ENCODE assay signal across 28 mouse cellular contexts in genomic region chr8:105555230-105555629, GRCm38 (mm10). TPM values are rescaled to one million over a fixed set of nuclear protein-coding genes. Genes with fewer than 3 reads are reported as not detected.
DNase-seq lines count a peak whose midpoint lies in the region; ATAC-seq and TF ChIP-seq lines count a peak whose summit lies in the region.
"Had no signal": no experiment of that assay in that cellular context is flagged by ENCODE, and none has a peak within 500 bp of the region (broad histone marks: within the 10 kb centered on the region; RNA-seq: fewer than 3 reads in every experiment).

No protein-coding gene starts in this region.

- H3K36me3 ChIP-seq in hindbrain, embryonic 15.5 days = peaks cover 4% of the 10 kb centered on the region
- H3K36me3 ChIP-seq in hindbrain, embryonic 13.5 days = peaks cover 21% of the 10 kb centered on the region
- H3K36me3 ChIP-seq in lung, postnatal 0 days (ENCODE audit: insufficient read depth, low read length) = no peaks in the 10 kb centered on the region
- H3K36me3 ChIP-seq in stomach, postnatal 0 days (ENCODE audit: control insufficient read depth, insufficient read depth, low read length) = no peaks in the 10 kb centered on the region
- H3K36me3 ChIP-seq: embryonic facial prominence, embryonic 12.5 days had no signal

- H3K27me3 ChIP-seq in hindbrain, embryonic 15.5 days = no peaks in the 10 kb centered on the region
- H3K27me3 ChIP-seq in hindbrain, embryonic 13.5 days = no peaks in the 10 kb centered on the region
- H3K27me3 ChIP-seq in lung, postnatal 0 days (replicated peaks; ENCODE audit: insufficient read depth, low read length) = no peaks in the 10 kb centered on the region
- no peaks in the 10 kb centered on the region for H3K27me3 ChIP-seq in stomach, postnatal 0 days (ENCODE audit: control insufficient read depth, insufficient read depth, low read length)
- H3K27me3 ChIP-seq in cerebellum, adult 2 months (ENCODE audit: control insufficient read depth, insufficient read depth, low read length) = no peaks in the 10 kb centered on the region
- H3K27me3 ChIP-seq: embryonic facial prominence, embryonic 12.5 days; forebrain, embryonic 15.5 days; hindbrain, embryonic 12.5 days; liver, embryonic 13.5 days; midbrain, embryonic 15.5 days had no signal

- no peak for TF ChIP-seq EP300 in lung, postnatal 0 days (IDR thresholded peaks at IDR 0.05)
- TF ChIP-seq EP300 in stomach, postnatal 0 days (optimal IDR thresholded peaks at IDR 0.05) = no peak

- DNase-seq in lung, postnatal 0 days (ENCODE audit: low spot score) = no peak
- DNase-seq in lung, adult 2 months = no peak
- DNase-seq in R1 (ENCODE audit: low read depth, low spot score) = peak; percentile 77
- no peak for DNase-seq in stomach, postnatal 0 days (ENCODE audit: low spot score)
- DNase-seq in cerebellum, adult 2 months = no peak
- DNase-seq: adrenal gland, postnatal 25 days; cerebellum, adult 18-20 months; cerebellum, postnatal 14 days; gastrocnemius, adult 2 months; gastrocnemius, postnatal 36 days; kidney, postnatal 4 days; left cerebral cortex, postnatal 4 days; liver, embryonic 13.5 days; lung, embryonic 14.5 days; right cerebral cortex, adult 18-20 months; spleen, adult 18-20 months; thymus, adult 2 months; thymus, postnatal 36 days had no signal

- H3K9me3 ChIP-seq in hindbrain, embryonic 15.5 days = no peaks in the 10 kb centered on the region
- H3K9me3 ChIP-seq in hindbrain, embryonic 13.5 days = no peaks in the 10 kb centered on the region
- H3K9me3 ChIP-seq in lung, postnatal 0 days (ENCODE audit: low read length) = no peaks in the 10 kb centered on the region
- H3K9me3 ChIP-seq in stomach, postnatal 0 days (ENCODE audit: control insufficient read depth, low read length) = no peaks in the 10 kb centered on the region
- H3K9me3 ChIP-seq: embryonic facial prominence, embryonic 12.5 days; forebrain, embryonic 15.5 days; G1E; hindbrain, embryonic 12.5 days; liver, embryonic 13.5 days; midbrain, embryonic 10.5 days; midbrain, embryonic 15.5 days had no signal

- no peak overlapping the region for H3K4me3 ChIP-seq in hindbrain, embryonic 15.5 days
- no peak overlapping the region for H3K4me3 ChIP-seq in hindbrain, embryonic 13.5 days
- H3K4me3 ChIP-seq in lung, postnatal 0 days (ENCODE audit: low read depth, low read length) = no peak overlapping the region
- no peak overlapping the region for H3K4me3 ChIP-seq in lung, adult 2 months (replicated peaks; ENCODE audit: extremely low read depth, low read depth, low read length)
- no peak overlapping the region for H3K4me3 ChIP-seq in stomach, postnatal 0 days (ENCODE audit: low read depth, low read length)
- no peak overlapping the region for H3K4me3 ChIP-seq in cerebellum, adult 2 months (replicated peaks; ENCODE audit: insufficient read depth, low read depth, low read length)
- H3K4me3 ChIP-seq: embryonic facial prominence, embryonic 12.5 days; forebrain, embryonic 15.5 days; gastrocnemius, adult 2 months; hindbrain, embryonic 12.5 days; liver, embryonic 13.5 days; midbrain, embryonic 10.5 days; midbrain, embryonic 15.5 days had no signal

- WGBS in hindbrain, embryonic 15.5 days = 64% methylated on average over 3 of the region's 3 CpGs
- WGBS in hindbrain, embryonic 13.5 days = 66% methylated on average over 3 of the region's 3 CpGs
- WGBS in lung, postnatal 0 days = 76% methylated on average over 3 of the region's 3 CpGs
- WGBS in lung, adult 2 months = 81% methylated on average over 3 of the region's 3 CpGs
- 78% methylated on average over 3 of the region's 3 CpGs for WGBS in stomach, postnatal 0 days
- WGBS in cerebellum, adult 2 months = 74% methylated on average over 3 of the region's 3 CpGs

- TF ChIP-seq POLR2A in lung, adult 2 months (IDR thresholded peaks at IDR 0.05; ENCODE audit: borderline replicate concordance, extremely low read depth, low read depth, low read length) = no peak
- TF ChIP-seq POLR2A in cerebellum, adult 2 months (IDR thresholded peaks at IDR 0.05; ENCODE audit: borderline replicate concordance, insufficient read depth, low read length) = no peak

- ATAC-seq in hindbrain, embryonic 15.5 days (ENCODE audit: low FRiP score, low read depth) = peak; percentile 36; the same call in 1 of the 2 replicates
- ATAC-seq in hindbrain, embryonic 13.5 days (ENCODE audit: low FRiP score) = no peak
- peak; percentile 24; the same call in 1 of the 2 replicates for ATAC-seq in lung, postnatal 0 days
- ATAC-seq in stomach, postnatal 0 days (ENCODE audit: low FRiP score, low TSS enrichment) = peak; percentile 40; the same call in 1 of the 2 replicates
- ATAC-seq: CD4-positive, CD25-positive, alpha-beta regulatory T cell, adult 4 months; forebrain, embryonic 15.5 days; inflammation-experienced regulatory T-cells, adult 6 months; midbrain, embryonic 15.5 days had no signal

- H3K27ac ChIP-seq in hindbrain, embryonic 15.5 days (replicated peaks) = no peak overlapping the region
- no peak overlapping the region for H3K27ac ChIP-seq in hindbrain, embryonic 13.5 days
- H3K27ac ChIP-seq in lung, postnatal 0 days (ENCODE audit: low read length) = no peak overlapping the region
- no peak overlapping the region for H3K27ac ChIP-seq in stomach, postnatal 0 days (replicated peaks)
- H3K27ac ChIP-seq in cerebellum, adult 2 months (ENCODE audit: insufficient read depth, low read length) = no peak overlapping the region
- H3K27ac ChIP-seq: embryonic facial prominence, embryonic 12.5 days; forebrain, embryonic 15.5 days; gastrocnemius, adult 2 months; hindbrain, embryonic 12.5 days; liver, embryonic 13.5 days; midbrain, embryonic 10.5 days; midbrain, embryonic 15.5 days had no signal

- TF ChIP-seq CTCF in lung, postnatal 0 days (IDR thresholded peaks at IDR 0.05) = no peak
- no peak for TF ChIP-seq CTCF in lung, adult 2 months (IDR thresholded peaks at IDR 0.05; ENCODE audit: insufficient read depth, low read length)
- no peak for TF ChIP-seq CTCF in stomach, postnatal 0 days (IDR thresholded peaks at IDR 0.05; ENCODE audit: low read depth)
- no peak for TF ChIP-seq CTCF in cerebellum, adult 2 months (IDR thresholded peaks at IDR 0.05; ENCODE audit: borderline replicate concordance, insufficient read depth, low read depth, low read length)

- no peaks in the 10 kb centered on the region for H3K4me1 ChIP-seq in hindbrain, embryonic 15.5 days (replicated peaks)
- no peaks in the 10 kb centered on the region for H3K4me1 ChIP-seq in hindbrain, embryonic 13.5 days (replicated peaks)
- no peaks in the 10 kb centered on the region for H3K4me1 ChIP-seq in lung, postnatal 0 days (ENCODE audit: insufficient read depth, low read depth, low read length)
- peaks cover 4% of the 10 kb centered on the region for H3K4me1 ChIP-seq in lung, adult 2 months (ENCODE audit: control insufficient read depth, insufficient read depth, low read length)
- no peaks in the 10 kb centered on the region for H3K4me1 ChIP-seq in stomach, postnatal 0 days (replicated peaks; ENCODE audit: control insufficient read depth, insufficient read depth)
- peaks cover 6% of the 10 kb centered on the region; the same call in 1 of the 2 replicates for H3K4me1 ChIP-seq in cerebellum, adult 2 months (ENCODE audit: control insufficient read depth, insufficient read depth, low read length)
- H3K4me1 ChIP-seq: embryonic facial prominence, embryonic 12.5 days; forebrain, embryonic 15.5 days; hindbrain, embryonic 12.5 days; midbrain, embryonic 10.5 days; midbrain, embryonic 15.5 days had no signal

- no peak overlapping the region for H3K4me2 ChIP-seq in hindbrain, embryonic 15.5 days
- H3K4me2 ChIP-seq in hindbrain, embryonic 13.5 days = no peak overlapping the region
- H3K4me2 ChIP-seq in lung, postnatal 0 days (replicated peaks; ENCODE audit: low read depth, low read length) = no peak overlapping the region
- no peak overlapping the region for H3K4me2 ChIP-seq in stomach, postnatal 0 days (replicated peaks; ENCODE audit: low read depth)
- H3K4me2 ChIP-seq: embryonic facial prominence, embryonic 12.5 days; forebrain, embryonic 15.5 days; hindbrain, embryonic 12.5 days; liver, embryonic 13.5 days; lung, embryonic 14.5 days; midbrain, embryonic 15.5 days had no signal

- H3K9ac ChIP-seq in hindbrain, embryonic 15.5 days = no peak overlapping the region
- no peak overlapping the region for H3K9ac ChIP-seq in hindbrain, embryonic 13.5 days
- no peak overlapping the region for H3K9ac ChIP-seq in lung, postnatal 0 days (replicated peaks; ENCODE audit: low read depth)
- H3K9ac ChIP-seq in stomach, postnatal 0 days (ENCODE audit: low read length) = no peak overlapping the region
- H3K9ac ChIP-seq: embryonic facial prominence, embryonic 12.5 days; forebrain, embryonic 15.5 days; hindbrain, embryonic 12.5 days; liver, embryonic 13.5 days; lung, embryonic 14.5 days; midbrain, embryonic 15.5 days had no signal

RNA-seq across cellular contexts. Expression of gene Atp6v0d1, which starts 10.6 kb away (rescaled TPM):
- polyA plus RNA-seq in hindbrain, embryonic 15.5 days (2015; fragmentation: Nextera tagmentation; extraction: Ambion mirVana) = 222 and 231 TPM in 2 replicates
- polyA plus RNA-seq in hindbrain, embryonic 13.5 days (2015; fragmentation: Nextera tagmentation; extraction: Ambion mirVana) = 201 and 203 TPM in 2 replicates
- 141 and 146 TPM in 2 replicates for polyA plus RNA-seq in lung, postnatal 0 days (2015; fragmentation: Nextera tagmentation; extraction: Ambion mirVana)
- 101 and 121 TPM in 2 replicates for polyA plus RNA-seq in lung, adult 2 months (2012; rRNA removed)
- 96.2 and 101 TPM in 2 replicates for polyA plus RNA-seq in stomach, postnatal 0 days (2015; fragmentation: Nextera tagmentation; extraction: Ambion mirVana)
- 333 and 336 TPM in 2 replicates for polyA plus RNA-seq in cerebellum, adult 2 months (2012; rRNA removed)

RNA-seq across cellular contexts. Expression of gene Hsd11b2, which starts 36.7 kb away (rescaled TPM):
- 7.2 and 9.7 TPM in 2 replicates for polyA plus RNA-seq in hindbrain, embryonic 15.5 days (2015; fragmentation: Nextera tagmentation; extraction: Ambion mirVana)
- 7.8 and 11.0 TPM in 2 replicates for polyA plus RNA-seq in hindbrain, embryonic 13.5 days (2015; fragmentation: Nextera tagmentation; extraction: Ambion mirVana)
- 1.8 and 2.9 TPM in 2 replicates for polyA plus RNA-seq in lung, postnatal 0 days (2015; fragmentation: Nextera tagmentation; extraction: Ambion mirVana)
- polyA plus RNA-seq in lung, adult 2 months (2012; rRNA removed) = 2.1 and 4.8 TPM in 2 replicates
- polyA plus RNA-seq in stomach, postnatal 0 days (2015; fragmentation: Nextera tagmentation; extraction: Ambion mirVana) = 2.5 and 2.8 TPM in 2 replicates
- polyA plus RNA-seq in cerebellum, adult 2 months (2012; rRNA removed) = 0.08 TPM in 1 of 2 replicates, not detected in the other
- polyA plus RNA-seq: CD4-positive, CD25-positive, alpha-beta regulatory T cell, adult 4 months; G1E; inflammation-experienced regulatory T-cells, adult 6 months had no signal

RNA-seq across cellular contexts. Expression of gene Ripor1, which starts 49.8 kb away (rescaled TPM):
- polyA plus RNA-seq in hindbrain, embryonic 15.5 days (2015; fragmentation: Nextera tagmentation; extraction: Ambion mirVana) = 35.2 and 39.3 TPM in 2 replicates
- 26.6 and 27.1 TPM in 2 replicates for polyA plus RNA-seq in hindbrain, embryonic 13.5 days (2015; fragmentation: Nextera tagmentation; extraction: Ambion mirVana)
- 25.5 and 28.5 TPM in 2 replicates for polyA plus RNA-seq in lung, postnatal 0 days (2015; fragmentation: Nextera tagmentation; extraction: Ambion mirVana)
- 71.7 and 74.9 TPM in 2 replicates for polyA plus RNA-seq in lung, adult 2 months (2012; rRNA removed)
- polyA plus RNA-seq in stomach, postnatal 0 days (2015; fragmentation: Nextera tagmentation; extraction: Ambion mirVana) = 8.9 and 9.3 TPM in 2 replicates
- polyA plus RNA-seq in cerebellum, adult 2 months (2012; rRNA removed) = 33.4 and 35.9 TPM in 2 replicates

RNA-seq across cellular contexts. Expression of gene Zdhhc1, which starts 58.5 kb away (rescaled TPM):
- polyA plus RNA-seq in hindbrain, embryonic 15.5 days (2015; fragmentation: Nextera tagmentation; extraction: Ambion mirVana) = 39.8 and 41.9 TPM in 2 replicates
- 30.9 and 34.3 TPM in 2 replicates for polyA plus RNA-seq in hindbrain, embryonic 13.5 days (2015; fragmentation: Nextera tagmentation; extraction: Ambion mirVana)
- polyA plus RNA-seq in lung, postnatal 0 days (2015; fragmentation: Nextera tagmentation; extraction: Ambion mirVana) = 40.6 and 41.7 TPM in 2 replicates
- polyA plus RNA-seq in lung, adult 2 months (2012; rRNA removed) = 130 and 133 TPM in 2 replicates
- polyA plus RNA-seq in stomach, postnatal 0 days (2015; fragmentation: Nextera tagmentation; extraction: Ambion mirVana) = 15.6 and 17.2 TPM in 2 replicates
- polyA plus RNA-seq in cerebellum, adult 2 months (2012; rRNA removed) = 64.7 and 67.9 TPM in 2 replicates
